ENCODE assay signal across 27 mouse cellular contexts in genomic region chr11:90241874-90242273, GRCm38 (mm10). TPM values are rescaled to one million over a fixed set of nuclear protein-coding genes. Genes with fewer than 3 reads are reported as not detected.
A peak's percentile ranks its signal among the peaks of the same experiment; 100 is the strongest.
DNase-seq lines count a peak whose midpoint lies in the region; ATAC-seq and TF ChIP-seq lines count a peak whose summit lies in the region.
"Had no signal": no experiment of that assay in that cellular context is flagged by ENCODE, and none has a peak within 500 bp of the region (broad histone marks: within the 10 kb centered on the region; RNA-seq: fewer than 3 reads in every experiment).

No protein-coding gene starts in this region.

- TF ChIP-seq CTCF in layer of hippocampus, adult 2 months (conservative IDR thresholded peaks at IDR 0.05), result no peak

- ATAC-seq in activated CD4-positive, CD25-positive, alpha-beta regulatory T cell, adult 4 months, result peak; percentile 38
- ATAC-seq in monocyte, adult 5-6 weeks (replicated peaks; ENCODE audit: insufficient number of reproducible peaks, low FRiP score, low TSS enrichment, poor library complexity, severe bottlenecking), result 0 out of 2 replicates have a peak, but pooled peaks have one; percentile 10
- ATAC-seq: forebrain, embryonic 13.5 days; hindbrain, embryonic 16.5 days; midbrain, embryonic 15.5 days had no signal

- H3K4me3 ChIP-seq in layer of hippocampus, adult 2 months, result no peak overlapping the region
- H3K4me3 ChIP-seq: embryonic facial prominence, embryonic 10.5 days; embryonic facial prominence, embryonic 15.5 days; forebrain, embryonic 13.5 days; left cerebral cortex, adult 2 months; limb, embryonic 12.5 days; midbrain, embryonic 10.5 days; midbrain, embryonic 15.5 days had no signal

- peak; percentile 81 for DNase-seq in 416B (ENCODE audit: low read depth)
- peak; percentile 39 for DNase-seq in induced T-regulatory cell, adult 2 months (ENCODE audit: low read depth)
- DNase-seq in layer of hippocampus, adult 2 months (ENCODE audit: low spot score in 2 of 2), result no peak
- DNase-seq in lung, postnatal 14 days, result no peak
- DNase-seq in Muller cell, postnatal 12 days (ENCODE audit: inconsistent ontology term), result no peak
- DNase-seq: adrenal gland, postnatal 10 days; cerebellum, adult 18-20 months; cerebellum, postnatal 14 days; gastrocnemius, postnatal 36 days; heart, postnatal 14 days; kidney, adult 9 months; kidney, postnatal 10 days; lung, postnatal 4 days; right cerebral cortex, postnatal 4 days; thymus, adult 18-20 months; thymus, postnatal 36 days had no signal

- H3K27ac ChIP-seq in layer of hippocampus, adult 2 months, result no peak overlapping the region
- H3K27ac ChIP-seq: embryonic facial prominence, embryonic 10.5 days; embryonic facial prominence, embryonic 15.5 days; forebrain, embryonic 13.5 days; left cerebral cortex, adult 2 months; limb, embryonic 12.5 days; midbrain, embryonic 10.5 days; midbrain, embryonic 15.5 days; stomach, postnatal 0 days had no signal

RNA-seq across cellular contexts. Expression of gene Mmd, which starts 7.4 kb away (rescaled TPM):
- 10 to 100 TPM; 20.3 to 23.2 TPM for polyA plus RNA-seq in activated CD4-positive, CD25-positive, alpha-beta regulatory T cell, adult 4 months (2017; shearing (Covaris generic))
- total RNA-seq in monocyte, adult 5-6 weeks (2017), result 23.5 to 81.5 TPM (median 37.7 TPM) in 3 replicates
- 100 to 1,000 TPM; 364 to 381 TPM for total RNA-seq in layer of hippocampus, adult 2 months (2021)

RNA-seq across cellular contexts. Expression of gene Gm45716, which starts 54.4 kb away (rescaled TPM):
- 1 to 10 TPM; 5.0 to 5.4 TPM for polyA plus RNA-seq in activated CD4-positive, CD25-positive, alpha-beta regulatory T cell, adult 4 months (2017; shearing (Covaris generic))
- total RNA-seq in monocyte, adult 5-6 weeks (2017), result 25.2 to 33.2 TPM (median 32.0 TPM) in 3 replicates
- 1 to 10 TPM; 6.9 to 8.1 TPM for total RNA-seq in layer of hippocampus, adult 2 months (2021)

Comparison
In these comparisons a context has a peak if more than half of its experiments do, and no peak if none do; other contexts are left out.
1. DNase-seq: peak in 416B (single experiment) and induced T-regulatory cell, adult 2 months (single experiment); none in layer of hippocampus, adult 2 months (0 of 2), lung, postnatal 14 days (single experiment) and Muller cell, postnatal 12 days (single experiment).